Mouse (Mus musculus) CH12.LX (cell line): ENCODE data around the gene Kctd5.

Source experiments
- BHLHE40 ChIP-seq: IDR thresholded peaks from 2 replicates; pipeline ENCODE4 v1.6.1; 2011; ENCODE audit warnings: mild to moderate bottlenecking, low read depth, low read length, improper control_type of control experiment
- CTCF ChIP-seq, 2 experiments: IDR thresholded peaks in 1 of 2; conservative IDR thresholded peaks in 1 of 2; 2 replicates each; pipeline ENCODE4 v1.5.1; 2011 to 2012; ENCODE audit warnings: low read depth in 2 of 2, low read length in 2 of 2, improper control_type of control experiment in 1 of 2, inconsistent platforms in 1 of 2, mild to moderate bottlenecking in 1 of 2, moderate library complexity in 1 of 2
- HCFC1 ChIP-seq: IDR thresholded peaks from 2 replicates; pipeline ENCODE4 v1.6.1; 2012; ENCODE audit warnings: low read depth, mild to moderate bottlenecking, inconsistent platforms, low read length, improper control_type of control experiment
- MAX ChIP-seq: IDR thresholded peaks from 2 replicates; pipeline ENCODE4 v1.6.1; 2011; ENCODE audit warnings: low read length, improper control_type of control experiment
- TCF12 ChIP-seq: IDR thresholded peaks from 2 replicates; pipeline ENCODE4 v1.6.1; 2014; ENCODE audit warnings: low read depth, mild to moderate bottlenecking, inconsistent platforms, low read length, improper control_type of control experiment
- UBTF ChIP-seq: IDR thresholded peaks from 2 replicates; pipeline ENCODE4 v1.6.1; 2012; ENCODE audit warnings: low read depth, mild to moderate bottlenecking, inconsistent platforms, low read length, improper control_type of control experiment, moderate library complexity
- USF1 ChIP-seq: IDR thresholded peaks from 2 replicates; pipeline ENCODE4 v1.6.1; 2014; ENCODE audit warnings: low read depth, mild to moderate bottlenecking, inconsistent platforms, low read length, improper control_type of control experiment

DNA sequence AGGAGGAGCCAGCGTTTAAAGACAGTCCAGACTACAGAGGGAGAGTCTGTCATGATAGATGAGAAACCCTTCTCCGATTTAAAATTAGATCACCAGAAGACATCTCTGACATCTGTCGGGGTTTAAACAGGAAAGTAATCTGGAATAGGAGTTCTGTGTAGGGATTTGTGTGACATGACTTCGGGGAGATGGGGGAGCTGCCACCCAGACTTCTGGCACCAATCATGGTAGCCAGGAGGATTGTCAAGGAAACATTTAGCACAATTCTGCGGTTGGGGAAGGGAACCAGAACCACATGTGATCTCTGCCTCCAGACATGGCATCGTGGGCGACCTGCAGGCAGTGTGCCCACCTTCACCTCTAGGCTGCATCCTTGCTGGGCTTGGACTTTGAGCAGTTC is 43.8 kb downstream of the Kctd5 start:
- TF ChIP-seq CTCF (conservative IDR thresholded peaks at IDR 0.05 in 1 of 2, IDR thresholded peaks at IDR 0.05 in 1 of 2; ENCODE audit: low read depth in 2 of 2, low read length in 2 of 2) (no peak), TCF12 (no peak), UBTF (no peak), USF1 (no peak), HCFC1 (no peak), MAX (no peak), BHLHE40 (no peak)
